Mouse (Mus musculus) kidney, postnatal 14 days (tissue): ENCODE results near the gene Slc12a8.
"Not testable (repeated sequence)": the region's sequence is repeated elsewhere in the genome, so short reads cannot be mapped to it uniquely, and the experiment has no call there.

ENCODE experiments used
- DNase-seq: peaks from one replicate; pipeline ENCODE4 v3.0.0; 2022; ENCODE audit warnings: mixed read lengths

Slc12a8 gene

GRCm38 (mm10) chr16:33516807-33517565 lies at the start of gene Slc12a8:
Gene Slc12a8, plus strand, starts transcription at chr16:33517328.
- DNase-seq, result peak; percentile 32

- peak; percentile 65 for DNase-seq
These were observed 49.7 kb upstream of the Slc12a8 start for GRCm38 (mm10) chr16:33467451-33467850.

GRCm38 (mm10) chr16:33469973-33470372 lies 47.2 kb upstream of the Slc12a8 start:
- no peak for DNase-seq

DNA sequence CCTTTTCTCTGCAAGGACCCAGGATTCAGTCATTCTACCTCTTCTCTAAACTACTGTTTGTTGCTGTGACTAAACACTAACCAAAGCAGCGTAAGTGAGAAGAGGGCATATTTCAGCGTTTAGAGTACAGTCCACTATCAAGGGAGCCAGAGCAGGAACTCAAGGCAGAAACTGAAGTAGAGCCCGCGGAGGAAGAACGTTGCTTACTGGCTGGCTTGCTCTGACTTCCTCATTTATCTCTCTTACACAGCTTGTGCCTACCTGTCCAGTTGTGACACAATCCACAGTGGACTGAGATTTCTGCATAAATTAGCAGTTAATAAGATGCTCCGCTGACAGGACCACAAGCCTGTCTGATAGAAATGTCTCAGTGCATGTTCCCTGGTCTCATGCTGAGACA lies 42.7 kb upstream of the Slc12a8 start:
- no peak for DNase-seq

- DNase-seq, result no peak
These were observed 37.2 kb upstream of the Slc12a8 start for GRCm38 (mm10) chr16:33479926-33480325.

DNA sequence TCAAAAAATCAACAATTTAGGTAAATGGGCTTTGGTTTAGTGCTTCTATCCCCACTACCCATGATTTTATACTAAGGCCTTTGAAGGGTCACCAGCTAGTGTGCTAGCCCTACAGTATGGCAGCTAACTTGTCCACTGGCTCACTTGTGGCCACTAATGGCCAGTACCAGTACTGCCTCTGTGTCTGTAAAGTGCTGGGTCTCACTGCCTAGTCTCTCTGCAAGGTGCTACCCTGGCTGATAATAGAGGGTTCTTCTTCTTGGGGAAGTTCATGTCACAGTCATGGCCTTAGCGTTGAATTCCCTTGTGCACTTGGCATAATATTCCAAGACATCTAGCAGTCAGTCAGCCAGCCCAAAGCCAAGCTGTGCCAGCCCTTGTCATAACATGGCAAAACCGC lies 36.0 kb upstream of the Slc12a8 start:
- DNase-seq, result peak; percentile 39

DNA sequence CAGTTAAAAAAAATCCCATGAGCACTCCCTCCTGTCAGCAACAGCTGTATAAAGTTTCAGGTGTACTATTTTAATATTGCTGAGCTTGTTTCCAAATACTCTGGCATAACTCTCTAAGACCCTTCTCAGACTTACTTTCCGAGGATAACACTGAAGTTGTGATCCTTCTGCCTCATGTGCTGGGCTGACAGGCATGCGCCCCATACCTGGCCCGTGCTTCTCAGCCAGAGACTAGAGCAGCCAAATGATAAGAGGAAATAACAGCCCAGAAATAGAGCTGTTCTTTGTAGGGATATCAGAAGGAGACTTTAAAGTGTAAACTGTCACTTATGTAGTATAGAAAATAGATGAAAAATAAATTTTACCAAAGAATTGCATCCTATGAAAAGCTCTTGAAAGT lies 34.8 kb upstream of the Slc12a8 start:
- DNase-seq, result no peak

DNA sequence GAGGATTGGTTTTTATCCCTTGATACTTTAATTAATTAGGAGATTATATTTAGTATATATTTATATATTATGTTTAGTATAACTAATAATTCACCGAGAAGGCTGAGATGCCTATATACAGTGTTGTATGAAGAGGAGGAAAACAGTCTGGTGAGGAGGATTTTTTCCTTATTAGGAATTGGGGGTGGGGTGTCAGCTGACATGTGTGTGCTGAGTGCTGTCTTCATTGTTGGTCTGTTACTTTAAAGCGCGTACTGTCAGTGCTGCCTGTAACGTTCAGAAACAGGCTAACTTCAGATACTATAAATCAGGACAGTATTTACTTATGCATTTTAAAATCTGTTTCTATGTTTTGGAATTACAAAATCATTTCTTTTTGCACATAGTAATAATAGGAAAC lies 29.4 kb upstream of the Slc12a8 start:
- no peak for DNase-seq

- no peak for DNase-seq
These were observed 22.8 kb upstream of the Slc12a8 start for GRCm38 (mm10) chr16:33494374-33494773.

GRCm38 (mm10) chr16:33508082-33508481 lies 9.0 kb upstream of the Slc12a8 start:
- DNase-seq, result no peak

DNA sequence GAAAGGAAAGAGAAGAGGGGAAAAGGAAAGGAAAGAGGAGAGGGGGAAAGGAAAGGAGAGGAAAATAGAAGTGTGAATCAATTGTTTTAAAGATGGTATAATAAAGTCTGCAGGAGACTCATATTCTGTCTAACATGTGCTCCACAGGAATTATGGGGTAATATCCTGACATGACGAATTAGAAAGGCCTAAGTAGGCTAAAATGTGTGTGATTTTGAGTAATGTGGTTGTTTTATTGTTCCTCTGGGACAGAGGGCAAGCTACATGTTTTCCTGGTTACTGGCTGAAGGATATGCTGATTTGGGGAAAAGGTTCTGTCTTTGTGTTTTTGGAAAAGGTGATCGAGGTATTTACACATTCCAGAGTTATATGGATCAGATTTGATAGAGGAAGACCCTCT lies 7.9 kb upstream of the Slc12a8 start:
- DNase-seq, result not testable (repeated sequence)

GRCm38 (mm10) chr16:33510856-33511255 lies 6.3 kb upstream of the Slc12a8 start:
- DNase-seq, result not testable (repeated sequence)

GRCm38 (mm10) chr16:33512555-33512954 lies 4.6 kb upstream of the Slc12a8 start:
- no peak for DNase-seq

DNA sequence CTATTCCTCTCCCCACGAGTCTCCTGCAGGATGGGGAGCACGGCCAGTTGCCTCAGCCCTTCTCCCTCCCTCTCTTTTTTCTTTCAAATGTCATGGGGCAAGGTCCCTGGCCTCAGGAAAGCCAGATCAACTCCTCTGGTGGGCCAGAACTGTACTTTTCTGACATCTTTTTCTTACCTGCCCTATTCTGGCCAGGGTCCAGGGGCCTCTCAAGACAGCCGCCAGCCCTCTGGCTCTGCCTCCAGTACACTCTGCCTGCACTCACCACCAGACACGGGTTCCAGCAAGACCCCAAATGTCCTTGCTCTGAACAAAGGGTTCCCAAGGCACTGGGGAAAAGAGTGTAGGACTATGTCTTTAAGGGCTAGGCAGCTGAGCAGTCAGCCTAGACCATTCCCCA lies 499 bp downstream of the Slc12a8 start:
- no peak for DNase-seq

DNA sequence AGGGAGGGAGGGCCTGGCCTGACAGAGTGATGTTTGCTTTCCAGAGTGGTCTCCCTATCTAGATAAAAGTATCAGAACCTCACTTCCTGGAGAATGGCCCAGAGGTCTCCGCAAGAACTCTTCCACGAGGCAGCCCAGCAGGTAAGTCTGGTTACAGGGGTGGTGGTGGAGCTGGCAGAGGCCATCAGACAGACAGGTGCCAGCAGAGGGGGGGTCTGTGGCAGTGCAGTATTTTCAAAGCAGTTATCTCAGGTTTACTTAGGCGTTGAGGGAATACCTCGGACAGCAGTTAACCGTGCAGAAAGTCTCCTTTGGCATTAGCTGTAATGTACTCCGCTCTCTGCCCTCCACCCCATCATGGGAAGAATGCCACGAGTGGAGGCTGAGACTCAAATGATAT lies 1.1 kb downstream of the Slc12a8 start:
- DNase-seq, result no peak

- no peak for DNase-seq
These were observed 2.9 kb downstream of the Slc12a8 start for GRCm38 (mm10) chr16:33519916-33520568.

DNA sequence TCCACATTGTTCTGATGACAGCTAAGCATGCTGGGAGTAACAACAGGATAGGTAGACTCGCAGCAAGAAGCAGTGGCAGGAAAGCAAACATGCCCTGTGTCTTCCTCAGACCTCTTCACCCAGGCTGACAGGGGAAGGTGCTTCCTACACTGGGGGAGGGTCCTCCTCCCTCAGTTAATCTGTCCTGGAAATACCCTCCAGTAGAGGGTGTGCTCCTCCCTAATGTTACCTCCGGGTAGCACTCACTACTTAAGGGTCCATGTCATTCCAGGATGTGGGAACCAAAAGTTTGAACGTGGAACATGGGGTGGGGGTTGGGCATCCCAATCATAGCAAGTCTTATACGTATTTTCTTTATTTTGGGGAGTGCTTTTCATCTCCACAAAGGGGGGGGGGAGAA lies 5.4 kb downstream of the Slc12a8 start:
- no peak for DNase-seq

DNA sequence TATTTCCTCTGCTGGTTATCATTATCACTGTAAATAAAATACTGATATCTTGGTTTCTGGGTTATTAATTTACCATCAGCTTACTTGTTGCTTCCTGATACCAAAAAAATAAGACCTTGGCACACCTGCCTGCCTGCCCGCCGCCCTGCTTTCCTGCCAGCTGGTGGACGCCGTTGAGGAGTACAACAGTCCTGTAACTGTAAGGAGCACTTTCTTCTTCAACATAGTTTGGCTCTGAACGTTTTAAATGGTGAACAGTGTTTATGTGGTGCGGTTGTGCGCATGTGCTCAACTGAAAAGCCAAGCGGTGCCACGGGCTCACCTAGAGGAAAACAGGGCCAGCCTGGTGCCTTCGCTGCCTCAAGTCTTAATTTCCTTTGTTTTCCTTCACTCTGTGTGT lies 6.4 kb downstream of the Slc12a8 start:
- no peak for DNase-seq

DNA sequence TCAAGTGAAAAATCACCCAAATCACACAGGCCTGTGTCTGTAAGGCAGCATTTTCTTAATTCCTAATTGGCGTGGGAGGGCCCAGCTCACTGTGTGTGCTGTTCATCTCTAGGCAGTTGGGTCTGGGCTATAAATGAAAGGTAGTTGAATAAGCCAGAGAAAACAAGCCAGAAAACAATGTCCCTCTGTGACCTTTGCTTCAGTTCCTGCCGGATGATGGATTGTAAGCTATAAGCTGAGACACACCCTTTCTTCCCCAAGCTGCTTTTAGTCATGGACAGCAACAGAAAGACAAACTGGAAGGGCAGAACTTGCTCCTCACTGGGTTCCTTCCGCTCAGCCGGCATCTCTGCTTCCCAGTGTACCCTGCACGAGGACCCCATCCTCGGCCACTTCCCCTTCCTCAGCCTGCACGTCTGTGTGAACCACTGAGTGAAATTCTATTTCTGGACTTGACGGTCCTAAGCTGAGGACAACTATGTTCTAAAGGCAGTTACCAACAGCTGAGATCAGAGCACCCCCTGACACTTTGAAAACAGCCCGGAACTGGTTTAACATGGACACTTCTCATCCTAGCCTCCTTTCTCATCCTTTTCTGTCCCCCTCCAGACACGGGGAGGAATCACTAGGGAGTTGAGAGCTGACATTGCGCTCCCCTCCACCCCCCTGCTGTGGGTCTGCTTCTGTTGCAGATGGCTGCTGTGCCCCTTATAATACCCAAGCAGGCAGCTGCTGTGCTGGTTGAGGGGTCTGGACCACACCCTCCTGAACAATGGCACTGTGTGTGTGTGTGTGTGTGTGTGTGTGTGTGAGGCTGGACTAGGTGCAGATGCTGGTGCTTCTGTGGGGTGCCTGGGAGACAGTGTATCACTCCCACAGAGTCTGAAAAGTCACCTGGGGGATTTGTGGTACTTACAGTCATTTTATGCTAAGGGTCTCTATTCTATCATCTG lies 12.7 kb downstream of the Slc12a8 start:
- DNase-seq, result no peak

- no peak for DNase-seq
These were observed 14.1 kb downstream of the Slc12a8 start for GRCm38 (mm10) chr16:33531184-33531583.

- no peak for DNase-seq
These were observed 19.3 kb downstream of the Slc12a8 start for GRCm38 (mm10) chr16:33536456-33536855.

DNA sequence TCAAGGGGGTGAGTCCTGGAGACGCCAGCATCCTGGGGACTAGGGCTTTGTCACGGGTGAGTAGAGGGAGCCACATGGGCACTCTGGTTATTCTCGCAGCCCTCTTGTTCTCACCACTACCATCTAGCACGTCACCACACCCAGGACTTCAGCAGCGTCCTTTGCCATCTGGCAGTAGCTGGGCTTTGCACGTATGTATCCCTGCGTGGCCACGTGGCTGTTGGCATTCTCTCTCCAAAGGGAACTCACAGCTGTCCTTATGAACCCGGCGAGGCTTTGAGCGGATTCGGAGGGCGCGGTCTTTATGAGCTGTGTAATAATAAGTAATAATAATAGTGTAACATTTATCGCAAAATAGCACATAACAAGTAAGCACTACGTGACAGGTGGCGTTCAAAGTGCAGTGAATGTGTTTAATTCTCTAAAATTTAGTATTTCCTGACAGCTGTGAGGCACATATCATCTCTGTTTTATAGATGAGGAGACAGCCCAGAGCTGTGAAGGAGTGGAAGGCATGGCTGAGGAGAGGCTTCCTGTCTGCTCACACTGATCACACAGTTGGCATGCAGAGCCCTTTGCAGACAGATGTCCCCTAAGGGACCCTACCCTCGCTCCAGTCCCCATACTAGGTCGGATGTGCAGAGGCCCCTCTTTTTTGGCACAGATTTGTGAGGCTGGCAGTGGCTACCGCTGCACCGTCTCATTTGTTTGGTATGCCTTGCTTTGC lies 20.5 kb downstream of the Slc12a8 start:
- DNase-seq, result no peak

DNA sequence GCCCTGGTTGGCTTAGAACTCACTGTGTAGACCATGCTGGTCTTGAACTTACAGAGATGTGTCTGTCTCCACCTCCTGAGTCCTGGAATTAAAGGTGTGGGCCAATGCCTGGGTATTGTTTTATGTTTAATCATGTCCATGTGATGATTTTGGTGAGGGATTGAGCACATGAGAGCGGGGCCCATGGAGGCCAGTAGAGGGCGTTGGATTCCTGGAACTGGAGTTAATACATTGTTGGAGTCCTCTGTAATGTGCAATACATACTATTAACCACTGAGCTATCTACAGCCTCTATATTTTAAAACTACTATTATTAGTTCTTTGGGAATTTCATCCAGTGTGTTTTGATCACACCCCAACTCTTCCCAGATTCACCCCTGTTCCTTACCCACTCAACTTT lies 27.2 kb downstream of the Slc12a8 start:
- DNase-seq, result no peak
